Mouse (Mus musculus) MEL (cell line): Measurements from ENCODE around the gene Fam155a.

Experiments
- E2F4 ChIP-seq: IDR thresholded peaks from 2 replicates; pipeline ENCODE4 v1.6.1; 2011; ENCODE audit warnings: low read depth, low read length, improper control_type of control experiment, borderline replicate concordance
- EP300 ChIP-seq, 2 experiments: IDR thresholded peaks; 2 replicates each; pipeline ENCODE4 v1.6.1; 2011; ENCODE audit warnings: improper control_type of control experiment in 2 of 2, low read length in 2 of 2, low read depth in 1 of 2, mild to moderate bottlenecking in 1 of 2
- HCFC1 ChIP-seq: IDR thresholded peaks from 2 replicates; pipeline ENCODE4 v1.6.1; 2012; ENCODE audit warnings: low read depth, mild to moderate bottlenecking, inconsistent platforms, low read length, improper control_type of control experiment, moderate library complexity
- MAX ChIP-seq: IDR thresholded peaks from 2 replicates; pipeline ENCODE4 v1.6.1; 2011; ENCODE audit warnings: low read length, improper control_type of control experiment
- SIN3A ChIP-seq: IDR thresholded peaks from 2 replicates; pipeline ENCODE4 v1.6.1; 2012; ENCODE audit warnings: low read length, improper control_type of control experiment, inconsistent platforms
- TBP ChIP-seq: IDR thresholded peaks from 2 replicates; pipeline ENCODE4 v1.8.0; 2011; ENCODE audit warnings: low read depth, low read length, improper control_type of control experiment
- USF2 ChIP-seq, 2 experiments: IDR thresholded peaks; 2 replicates each; pipeline ENCODE4 v1.6.1; 2011 to 2012; ENCODE audit warnings: improper control_type of control experiment in 2 of 2, low read length in 2 of 2, borderline replicate concordance in 1 of 2, inconsistent platforms in 1 of 2, low read depth in 1 of 2, mild to moderate bottlenecking in 1 of 2; ENCODE audit not compliant: insufficient read depth in 1 of 2

DNA sequence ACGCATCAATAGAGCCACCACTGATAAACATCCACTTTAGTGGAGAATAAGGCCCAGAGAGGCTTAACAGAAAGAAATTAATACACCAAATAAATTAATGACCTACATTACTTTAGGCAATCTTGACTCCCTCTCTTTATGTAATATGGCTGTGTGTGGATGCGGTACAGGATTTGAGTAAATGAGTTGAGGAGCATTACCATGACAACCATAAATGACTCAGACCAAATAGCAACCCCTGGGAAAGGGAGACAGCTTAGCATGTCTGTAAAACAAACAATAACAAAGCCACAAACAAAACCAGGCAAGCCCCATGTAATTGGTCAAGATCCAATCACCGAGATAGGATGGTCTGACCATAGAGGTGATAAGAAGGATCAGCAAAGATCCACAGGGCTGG, 244.4 kb downstream of the Fam155a start:
- TF ChIP-seq HCFC1 (no peak), EP300 (IDR thresholded peaks at IDR 0.05; ENCODE audit: low read depth in 1 of 2, low read length in 2 of 2) (no peak), TBP (no peak), USF2 (IDR thresholded peaks at IDR 0.05; ENCODE audit: borderline replicate concordance in 1 of 2, insufficient read depth in 1 of 2, low read depth in 1 of 2, low read length in 2 of 2) (no peak), SIN3A (no peak), MAX (no peak), E2F4 (no peak)
